Mouse (Mus musculus): ENCODE measurements around the gene Lpo.

Lpo gene

GRCm38 (mm10) chr11:87828239-87828900 lies at the start of gene Lpo:
TSS of gene Lpo (minus strand) at chr11:87828289.
- DNase-seq: no peak

GRCm38 (mm10) chr11:87875436-87875835 lies 47.3 kb upstream of the Lpo start, which contains the start of gene Epx:
TSS of gene Epx (minus strand) at chr11:87875536.
- DNase-seq: no peak

DNA sequence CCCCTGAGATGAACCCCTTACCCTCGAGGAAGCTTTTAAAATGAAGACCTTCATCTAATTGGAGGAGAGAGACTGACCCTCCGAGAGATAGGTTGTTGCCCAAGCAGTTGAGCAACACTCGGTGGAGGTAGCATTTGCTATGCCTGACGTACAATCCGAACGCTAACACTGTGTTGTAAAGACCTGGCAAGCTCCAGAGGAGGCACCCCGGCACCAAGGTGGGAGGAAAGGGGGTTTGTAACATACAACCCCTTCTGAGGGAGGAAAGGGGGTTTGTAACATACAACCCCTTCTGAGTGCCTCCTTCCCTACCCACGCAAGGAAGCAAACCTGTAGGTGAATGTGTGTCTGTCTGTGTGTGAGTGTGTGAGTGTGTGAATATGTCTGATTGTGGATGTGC lies 43.7 kb upstream of the Lpo start:
- no peak for DNase-seq

- DNase-seq: no peak
Measured at GRCm38 (mm10) chr11:87870096-87870495, 42.0 kb upstream of the Lpo start.

DNA sequence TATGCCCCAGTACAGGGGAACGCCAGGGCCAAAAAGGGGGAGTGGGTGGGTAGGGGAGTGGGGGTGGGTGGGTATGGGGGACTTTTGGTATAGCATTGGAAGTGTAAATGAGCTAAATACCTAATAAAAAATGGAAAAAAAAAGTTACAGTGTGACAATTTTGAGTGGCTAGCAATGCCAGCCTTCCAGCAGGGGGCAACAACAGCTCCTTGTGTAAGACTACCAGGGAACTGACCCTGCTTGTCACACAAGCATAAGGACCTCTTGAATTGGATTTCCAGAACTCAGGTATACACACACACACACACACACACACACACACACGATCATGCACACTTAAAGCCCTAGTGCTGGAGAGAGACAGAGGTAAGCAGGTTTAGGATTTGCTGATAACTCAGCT lies 38.8 kb upstream of the Lpo start:
- peak in 1 of 2 experiments; percentile 61 for DNase-seq

- no peak for DNase-seq
Measured at GRCm38 (mm10) chr11:87862805-87863204, 34.7 kb upstream of the Lpo start.

GRCm38 (mm10) chr11:87860426-87860825 lies 32.3 kb upstream of the Lpo start:
- DNase-seq: no peak

DNA sequence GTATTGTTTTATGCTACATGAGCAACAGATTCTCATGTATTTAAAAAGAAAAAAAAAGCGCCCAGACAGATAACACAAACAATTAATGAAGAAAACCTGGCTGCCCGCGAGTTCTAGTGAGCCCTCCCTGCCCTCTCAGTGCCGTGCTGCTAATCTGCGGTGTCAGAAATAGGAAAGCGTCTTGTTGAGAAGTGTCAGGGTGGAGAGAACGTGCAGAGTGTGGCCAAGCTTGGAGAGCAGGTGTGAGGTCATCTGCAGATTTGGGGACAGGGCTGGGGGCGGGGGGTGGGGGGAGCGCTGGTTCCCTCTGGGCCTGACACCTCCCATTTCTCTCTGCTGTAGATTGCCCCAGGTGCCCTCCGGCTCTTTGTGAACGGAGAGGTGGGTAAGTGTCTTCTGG lies 31.2 kb upstream of the Lpo start:
- no peak for DNase-seq

GRCm38 (mm10) chr11:87854550-87854949 lies 26.5 kb upstream of the Lpo start:
- no peak for DNase-seq

- DNase-seq: no peak
Measured at GRCm38 (mm10) chr11:87853597-87853954, 25.5 kb upstream of the Lpo start.

- DNase-seq: peak; percentile 94 to 97
Measured at GRCm38 (mm10) chr11:87852690-87853596, 24.9 kb upstream of the Lpo start, which contains the start of gene Mks1. TSS of gene Mks1 (plus strand) at chr11:87853215.

- no peak for DNase-seq
Measured at GRCm38 (mm10) chr11:87847884-87848283, 19.8 kb upstream of the Lpo start.

DNA sequence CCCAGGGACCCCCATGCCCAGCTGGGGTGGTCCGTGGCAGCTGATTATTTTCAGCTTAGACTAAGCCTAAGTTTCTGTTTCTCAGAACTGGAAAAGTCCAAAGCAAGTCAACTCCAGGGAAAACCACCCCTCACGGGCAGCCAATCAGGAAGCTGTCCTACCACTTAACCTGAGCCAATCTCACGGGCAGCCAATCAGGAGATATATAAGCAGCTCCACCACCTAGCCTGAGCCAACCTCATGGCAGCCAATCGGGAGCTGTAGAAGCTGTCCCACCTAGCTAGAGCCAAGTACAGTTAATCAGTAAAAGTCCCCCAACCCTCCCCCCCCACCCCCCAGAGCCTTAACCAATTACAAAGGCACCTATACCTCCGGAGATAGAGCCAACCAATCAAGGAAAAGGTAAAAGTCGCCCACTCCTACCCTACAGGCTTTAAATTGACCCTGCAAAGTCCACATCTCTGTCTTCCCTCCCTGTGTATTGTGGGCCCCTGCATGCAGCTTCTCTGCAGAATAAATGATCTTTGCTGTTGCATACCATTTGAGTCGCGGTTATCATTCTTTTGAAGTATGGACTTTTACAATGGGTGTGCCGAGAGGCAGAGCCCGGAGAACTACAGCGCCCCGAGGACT lies 19.0 kb upstream of the Lpo start:
- DNase-seq: peak; percentile 5 to 18

- no peak for DNase-seq
Measured at GRCm38 (mm10) chr11:87841436-87841835, 13.3 kb upstream of the Lpo start.

GRCm38 (mm10) chr11:87840676-87841075 lies 12.6 kb upstream of the Lpo start:
- DNase-seq: no peak

DNA sequence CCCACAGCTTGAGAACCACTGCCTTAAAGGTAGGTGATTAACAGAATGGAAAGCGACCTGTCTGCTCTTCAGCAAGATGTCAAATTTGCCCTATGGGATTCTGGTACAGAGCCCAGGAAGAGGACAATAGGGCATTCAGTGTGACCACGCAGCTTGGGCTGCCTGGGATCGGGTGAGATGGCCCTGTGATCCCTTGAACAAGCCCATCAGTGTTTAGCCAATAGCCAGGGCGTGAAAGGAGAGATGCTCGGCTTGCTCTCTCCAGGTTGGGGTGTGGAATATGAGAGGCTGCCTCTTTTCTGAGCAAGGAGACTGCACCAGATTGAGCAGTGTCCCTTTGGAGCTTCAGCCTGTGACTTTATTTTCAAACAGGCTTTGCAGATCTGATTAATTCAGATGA lies 6.6 kb downstream of the Lpo start:
- no peak for DNase-seq

DNA sequence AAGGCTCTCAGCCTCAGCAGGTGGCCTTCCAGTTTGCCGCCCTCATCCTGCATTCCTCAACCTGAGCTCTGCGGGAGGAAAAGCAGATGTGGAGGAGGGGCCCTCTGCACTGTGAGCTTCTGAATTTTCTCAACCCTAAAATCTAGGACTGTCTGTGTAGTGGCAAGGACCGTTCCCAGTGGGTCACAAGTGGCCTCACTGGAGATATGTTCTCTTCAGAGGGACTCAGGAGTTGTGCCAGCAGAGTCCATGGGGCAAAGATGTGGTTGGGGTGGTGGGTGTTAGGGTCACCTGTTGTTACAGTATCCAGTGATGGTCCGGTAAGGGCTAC lies 10.7 kb downstream of the Lpo start:
- DNase-seq: no peak

GRCm38 (mm10) chr11:87816707-87817442 lies 11.2 kb downstream of the Lpo start:
- DNase-seq: peak; percentile 4 to 57

GRCm38 (mm10) chr11:87814831-87815230 lies 13.3 kb downstream of the Lpo start:
- DNase-seq: no peak

- no peak for DNase-seq
Measured at GRCm38 (mm10) chr11:87811396-87811795, 16.7 kb downstream of the Lpo start.

GRCm38 (mm10) chr11:87808236-87808635 lies 19.9 kb downstream of the Lpo start:
- no peak for DNase-seq

DNA sequence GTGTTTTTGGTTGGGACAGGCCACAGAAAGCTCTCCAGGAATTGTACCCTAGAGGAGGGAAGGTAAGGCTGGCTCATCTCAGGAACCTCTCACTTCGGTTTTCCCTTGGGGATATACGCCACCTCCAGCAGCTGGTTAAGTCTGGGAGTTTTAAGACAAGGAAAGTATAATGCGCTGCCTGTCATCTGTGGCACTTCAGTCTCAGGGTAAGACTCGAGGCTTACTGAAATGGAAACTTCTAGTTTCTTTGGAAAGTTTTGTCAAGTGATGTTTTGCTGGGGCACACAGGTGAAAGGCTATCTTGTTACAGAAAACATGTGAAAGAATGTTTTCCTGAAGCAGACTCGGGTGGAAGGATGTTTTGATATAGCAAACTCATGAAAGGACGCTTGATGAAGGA lies 20.7 kb downstream of the Lpo start:
- no peak for DNase-seq

DNA sequence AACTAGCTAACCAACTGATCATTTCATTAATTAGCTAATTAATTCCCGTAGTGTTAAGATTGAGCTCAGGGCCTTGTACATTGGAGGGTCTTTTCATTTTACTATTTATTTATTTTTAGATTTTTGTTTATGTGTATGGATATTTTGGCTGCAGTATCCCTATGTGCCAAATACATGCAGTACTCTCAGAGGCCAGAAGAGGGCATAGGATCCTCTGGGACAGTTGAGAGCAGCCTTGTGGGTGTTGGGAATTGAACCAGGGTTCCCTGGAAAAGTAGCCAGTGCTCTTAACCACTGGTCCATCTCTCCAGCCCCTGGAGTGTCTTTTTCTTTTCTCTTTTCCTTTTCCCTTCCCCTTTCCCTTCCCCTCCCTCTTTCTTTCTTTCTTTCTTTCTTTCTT lies 22.6 kb downstream of the Lpo start:
- peak; percentile 29 to 67 for DNase-seq
